Mouse (Mus musculus) heart, adult 2 months (tissue): ENCODE measurements around the gene Mill2. TPM values are rescaled to one million over a fixed set of nuclear protein-coding genes. Genes with fewer than 3 reads are reported as not detected.

Experiments
- DNase-seq, 2 experiments: peaks; one replicate each; pipeline ENCODE4 v3.0.0; 2021
- H3K27ac ChIP-seq: fragments of 200-600 bp; 2 replicates; pipeline ENCODE4 v1.8.1; 2022
- H3K27me3 ChIP-seq: fragments of 200-500 bp; 2 replicates; pipeline ENCODE4 v1.6.1; 2012; ENCODE audit warnings: mild to moderate bottlenecking, low read length, inconsistent platforms, mixed read lengths; ENCODE audit not compliant: control insufficient read depth, insufficient read depth
- H3K36me3 ChIP-seq: fragments of 200-500 bp; 2 replicates; pipeline ENCODE4 v1.6.1; 2012; ENCODE audit warnings: low read length, inconsistent platforms; ENCODE audit not compliant: control insufficient read depth, insufficient read depth
- H3K4me1 ChIP-seq: fragments of 200-500 bp; 2 replicates; pipeline ENCODE4 v1.6.1; 2011; ENCODE audit warnings: low read length; ENCODE audit not compliant: control insufficient read depth, insufficient read depth
- H3K4me3 ChIP-seq: fragments of 200-600 bp; 2 replicates; pipeline ENCODE4 v1.8.1; 2022
- H3K79me2 ChIP-seq: fragments of 200-500 bp; replicated peaks from 2 replicates; pipeline ENCODE4 v1.6.1; 2012; ENCODE audit warnings: mild to moderate bottlenecking, inconsistent platforms, low read length, moderate library complexity, mixed read lengths; ENCODE audit not compliant: control insufficient read depth, insufficient read depth
- H3K9ac ChIP-seq: fragments of 200-500 bp; 2 replicates; pipeline ENCODE4 v1.6.1; 2012; ENCODE audit warnings: low read depth, mild to moderate bottlenecking, control low read depth, inconsistent platforms, low read length, mixed read lengths
- CTCF ChIP-seq: fragments of 200-600 bp; IDR thresholded peaks from 2 replicates; pipeline ENCODE4 v1.8.1; 2022; ENCODE audit warnings: antibody characterized with exemption, mild to moderate bottlenecking, moderate library complexity
- EP300 ChIP-seq: fragments of 200-500 bp; IDR thresholded peaks from 2 replicates; pipeline ENCODE4 v1.6.1; 2011; ENCODE audit warnings: low read depth, low read length, control low read depth; ENCODE audit not compliant: insufficient read depth
- POLR2A ChIP-seq: fragments of 200-500 bp; IDR thresholded peaks from 2 replicates; pipeline ENCODE4 v1.6.1; 2011; ENCODE audit warnings: mild to moderate bottlenecking, low read depth, low read length, control low read depth; ENCODE audit not compliant: insufficient read depth
- WGBS: fragments of 180-500 bp; shearing (Covaris S2); methylation state at CpG from one replicate; pipeline ENCODE4 v1.1.7; 2018; 5-methylcytosine and 5-hydroxymethylcytosine counted together
- intact Hi-C: fragments of 180-260 bp; cut with DNase I; formaldehyde crosslinking; loops from one replicate; pipeline ENCODE4 v1.15.1; 2025
- polyA plus RNA-seq: library from polyadenylated mRNA; depleted of rRNA; stranded (reverse); fragments of >200 nt; gene quantifications from 2 replicates; pipeline ENCODE4 v1.2.3, GENCODE M21; 2012; rRNA removed
- total RNA-seq, 2 experiments: library from RNA; stranded (reverse); gene quantifications; 2 replicates each; pipeline ENCODE4 v1.2.3; 2021

Mill2 gene
- total and polyA plus RNA-seq, 3 experiments = 5.2 to 8.0 (median 7.2) TPM

GRCm38 (mm10) chr7:18909797-18910196 lies 70.0 kb downstream of the Mill2 start:
- H3K4me3 ChIP-seq = peak overlapping the region; percentile 78
- WGBS = 3% methylated on average over 17 of the region's 17 CpGs
- peaks cover 1% of the 10 kb centered on the region; the same call in 1 of the 2 replicates for H3K4me1 ChIP-seq
- no peak for DNase-seq
- no peaks in the 10 kb centered on the region for H3K36me3 ChIP-seq
- TF ChIP-seq CTCF = no peak
- TF ChIP-seq POLR2A = no peak
- no peak for TF ChIP-seq EP300
- no peaks in the 10 kb centered on the region for H3K27me3 ChIP-seq
- peak overlapping the region; percentile 70 for H3K9ac ChIP-seq
- H3K27ac ChIP-seq = peak overlapping the region; percentile 79
- no peaks in the 10 kb centered on the region for H3K79me2 ChIP-seq
- intact Hi-C loops = loop anchor here (5.0 kb wide), 1 partner anchor 53 kb away; no protein-coding TSS in a partner anchor

GRCm38 (mm10) chr7:18910241-18910831 lies 70.6 kb downstream of the Mill2 start, which contains the start of gene Ccdc61:
Ccdc61 (minus strand) TSS chr7:18910415.
- Histone ChIP-seq H3K79me2 (no peaks in the 10 kb centered on the region), H3K36me3 (no peaks in the 10 kb centered on the region), H3K4me1 (peaks cover 1% of the 10 kb centered on the region; the same call in 1 of the 2 replicates), H3K27me3 (no peaks in the 10 kb centered on the region), H3K9ac (peak within 1 kb of the TSS; percentile 70), H3K27ac (peak within 1 kb of the TSS; percentile 79), H3K4me3 (peak within 1 kb of the TSS; percentile 78)
- 0 out of 2 replicates have a peak, but pooled peaks have one; percentile 12 for TF ChIP-seq EP300
- TF ChIP-seq CTCF = no peak
- TF ChIP-seq POLR2A = peak; percentile 89
- peak; percentile 96 to 97 for DNase-seq
- intact Hi-C loops = no loop called here
- under 1% methylated on average over 33 of the region's 33 CpGs for WGBS

Other genes starting within 250 kb of the Mill2 start
- gene Psg23, start 223.5 kb upstream of the Mill2 start, total RNA-seq = not detected
- gene Psg23, start 223.5 kb upstream of the Mill2 start, polyA plus RNA-seq = not detected in 2 replicates
- not detected for gene Psg21, start 183.2 kb upstream of the Mill2 start, total RNA-seq
- gene Psg21, start 183.2 kb upstream of the Mill2 start, polyA plus RNA-seq = not detected in 2 replicates
- gene Psg20, start 153.8 kb upstream of the Mill2 start, total RNA-seq = not detected
- gene Psg20, start 153.8 kb upstream of the Mill2 start, polyA plus RNA-seq = not detected in 2 replicates
- not detected for gene Psg22, start 121.9 kb upstream of the Mill2 start, total RNA-seq
- not detected in 2 replicates for gene Psg22, start 121.9 kb upstream of the Mill2 start, polyA plus RNA-seq
- gene Psg19, start 41.4 kb upstream of the Mill2 start, total RNA-seq = not detected
- not detected in 2 replicates for gene Psg19, start 41.4 kb upstream of the Mill2 start, polyA plus RNA-seq
- not detected for gene Psg17, start 18.4 kb upstream of the Mill2 start, total RNA-seq
- gene Psg17, start 18.4 kb upstream of the Mill2 start, polyA plus RNA-seq = 0.04 and 0.06 TPM in 2 replicates
- 1 to 10 TPM; 1.3 to 2.2 TPM for gene Pglyrp1, start 31.4 kb downstream of the Mill2 start, total RNA-seq
- gene Pglyrp1, start 31.4 kb downstream of the Mill2 start, polyA plus RNA-seq = 2.3 and 12.7 TPM in 2 replicates
- 1 to 10 TPM; 6.6 to 9.6 TPM for gene Ccdc61, start 70.4 kb downstream of the Mill2 start, total RNA-seq
- 11.3 and 12.5 TPM in 2 replicates for gene Ccdc61, start 70.4 kb downstream of the Mill2 start, polyA plus RNA-seq
- 1 to 10 TPM; 4.3 to 5.1 TPM for gene Nova2, start 85.9 kb downstream of the Mill2 start, total RNA-seq
- 1.5 and 1.7 TPM in 2 replicates for gene Nova2, start 85.9 kb downstream of the Mill2 start, polyA plus RNA-seq
- gene Nanos2, start 147.4 kb downstream of the Mill2 start, total RNA-seq = not detected
- gene Nanos2, start 147.4 kb downstream of the Mill2 start, polyA plus RNA-seq = 0.08 TPM in 1 of 2 replicates, not detected in the other
- 1 to 10 TPM; 3.5 to 3.9 TPM for gene Mypop, start 151.3 kb downstream of the Mill2 start, total RNA-seq
- 3.4 and 4.0 TPM in 2 replicates for gene Mypop, start 151.3 kb downstream of the Mill2 start, polyA plus RNA-seq
- 10 to 100 TPM; 22.5 to 24.5 TPM for gene Irf2bp1, start 164.1 kb downstream of the Mill2 start, total RNA-seq
- gene Irf2bp1, start 164.1 kb downstream of the Mill2 start, polyA plus RNA-seq = 12.7 and 15.1 TPM in 2 replicates
- not detected for gene Foxa3, start 183.6 kb downstream of the Mill2 start, total RNA-seq
- gene Foxa3, start 183.6 kb downstream of the Mill2 start, polyA plus RNA-seq = 0.06 TPM in 1 of 2 replicates, not detected in the other
- 10 to 100 TPM; 93.2 to 99.4 TPM for gene Sympk, start 184.4 kb downstream of the Mill2 start, total RNA-seq
- gene Sympk, start 184.4 kb downstream of the Mill2 start, polyA plus RNA-seq = 54.9 and 61.3 TPM in 2 replicates
- not detected for gene Rsph6a, start 214.7 kb downstream of the Mill2 start, total RNA-seq
- gene Rsph6a, start 214.7 kb downstream of the Mill2 start, polyA plus RNA-seq = 0.06 TPM in 1 of 2 replicates, not detected in the other
- 10 to 100 TPM; 47.8 to 54.9 TPM for gene Dmwd, start 236.3 kb downstream of the Mill2 start, total RNA-seq
- 70.9 and 79.4 TPM in 2 replicates for gene Dmwd, start 236.3 kb downstream of the Mill2 start, polyA plus RNA-seq
- gene Dmpk, start 243.9 kb downstream of the Mill2 start, total RNA-seq = 100 to 1,000 TPM; 482 to 516 TPM
- 1,225 and 1,460 TPM in 2 replicates for gene Dmpk, start 243.9 kb downstream of the Mill2 start, polyA plus RNA-seq